Mouse (Mus musculus) heart, adult 10 weeks (tissue): ENCODE results near the gene BC017158. TPM values are rescaled to one million over a fixed set of nuclear protein-coding genes. Genes with fewer than 3 reads are reported as not detected.

Experiments used
- polyA plus RNA-seq: library from polyadenylated mRNA; stranded (reverse); fragments of 350-450 nt; fragmentation: Illumina TruSeq; extraction: RNeasy Lipid Tissue Mini Kit (QIAGEN cat#74804); gene quantifications from one replicate; pipeline ENCODE4 v1.2.3, GENCODE M21; 2014; ENCODE audit warnings: low read depth, low replicate concordance

The BC017158 gene
- polyA plus RNA-seq, result 8.7 TPM

GRCm38 (mm10) chr7:128297617-128298480, at the start of gene BC017158:
BC017158 (minus strand) TSS chr7:128298170.

GRCm38 (mm10) chr7:128265411-128265810, 32.6 kb downstream of the BC017158 start, which contains the start of gene Slc5a2:
Slc5a2 (plus strand) TSS chr7:128265657.

GRCm38 (mm10) chr7:128246496-128247391, 51.2 kb downstream of the BC017158 start, which contains the start of gene Tgfb1i1:
Tgfb1i1 (plus strand) TSS chr7:128246812.

GRCm38 (mm10) chr7:128237927-128238778, 59.8 kb downstream of the BC017158 start, which contains the start of gene 9130023H24Rik:
9130023H24Rik (minus strand) TSS chr7:128238031.

GRCm38 (mm10) chr7:128236856-128237592, 60.9 kb downstream of the BC017158 start, which contains the start of gene Armc5:
Armc5 (plus strand) TSS chr7:128237342.

Other genes with a start within 250 kb of the BC017158 start
- gene Itgam, start 235.5 kb downstream of the BC017158 start, polyA plus RNA-seq, result 2.3 TPM
- not detected for gene Gm49368, start 235.5 kb downstream of the BC017158 start, polyA plus RNA-seq
- gene Itgax, start 168.6 kb downstream of the BC017158 start, polyA plus RNA-seq, result 0.13 TPM
- not detected for gene Itgad, start 143.8 kb downstream of the BC017158 start, polyA plus RNA-seq
- 3,732 TPM for gene Cox6a2, start 91.8 kb downstream of the BC017158 start, polyA plus RNA-seq
- gene Armc5, start 60.8 kb downstream of the BC017158 start, polyA plus RNA-seq, result 6.0 TPM
- 1.8 TPM for gene 9130023H24Rik, start 60.1 kb downstream of the BC017158 start, polyA plus RNA-seq
- gene Tgfb1i1, start 51.4 kb downstream of the BC017158 start, polyA plus RNA-seq, result 23.0 TPM
- gene Slc5a2, start 32.5 kb downstream of the BC017158 start, polyA plus RNA-seq, result not detected
- gene Rgs10, start 120.6 kb upstream of the BC017158 start, polyA plus RNA-seq, result 9.0 TPM
- 71.6 TPM for gene Tial1, start 163.5 kb upstream of the BC017158 start, polyA plus RNA-seq
- 193 TPM for gene Bag3, start 225.4 kb upstream of the BC017158 start, polyA plus RNA-seq